Mouse (Mus musculus) limb, embryonic 15.5 days (tissue): ENCODE data around the gene Ooep. TPM values are rescaled to one million over a fixed set of nuclear protein-coding genes. Genes with fewer than 3 reads are reported as not detected.
"Not testable (repeated sequence)": the region's sequence is repeated elsewhere in the genome, so short reads cannot be mapped to it uniquely, and the experiment has no call there.

ENCODE experiments used
- ATAC-seq: fragments of 200-750 bp; cut with Nextera tagmentation; 2 replicates; pipeline ENCODE4 v1.8.0; 2017; ENCODE audit warnings: low read depth, moderate TSS enrichment; ENCODE audit not compliant: insufficient number of reproducible peaks, low FRiP score, low TSS enrichment
- H3K27ac ChIP-seq: fragments of 300-500 bp; sonication (generic); 2 replicates; pipeline ENCODE4 v1.5.1; 2015; ENCODE audit warnings: moderate library complexity, mild to moderate bottlenecking, inconsistent platforms
- H3K27me3 ChIP-seq: fragments of 300-500 bp; sonication (generic); 2 replicates; pipeline ENCODE4 v1.6.1; 2015; ENCODE audit warnings: inconsistent platforms
- H3K36me3 ChIP-seq: fragments of 300-500 bp; sonication (generic); 2 replicates; pipeline ENCODE4 v1.6.1; 2015; ENCODE audit warnings: inconsistent platforms
- H3K4me1 ChIP-seq: fragments of 300-500 bp; sonication (generic); 2 replicates; pipeline ENCODE4 v1.6.1; 2015; ENCODE audit warnings: inconsistent platforms
- H3K4me2 ChIP-seq: fragments of 300-500 bp; sonication (generic); 2 replicates; pipeline ENCODE4 v1.6.1; 2015; ENCODE audit warnings: mild to moderate bottlenecking, inconsistent platforms
- H3K4me3 ChIP-seq: fragments of 300-500 bp; sonication (generic); 2 replicates; pipeline ENCODE4 v1.5.1; 2015; ENCODE audit warnings: mild to moderate bottlenecking, inconsistent platforms
- H3K9ac ChIP-seq: fragments of 300-500 bp; sonication (generic); 2 replicates; pipeline ENCODE4 v1.6.1; 2015; ENCODE audit warnings: inconsistent platforms
- H3K9me3 ChIP-seq: fragments of 300-500 bp; sonication (generic); 2 replicates; pipeline ENCODE4 v1.6.1; 2016; ENCODE audit warnings: inconsistent platforms
- WGBS: fragments of 180-500 bp; shearing (Covaris S2); methylation state at CpG from one replicate; pipeline ENCODE4 v1.1.7; 2015; 5-methylcytosine and 5-hydroxymethylcytosine counted together
- polyA plus RNA-seq: library from polyadenylated mRNA; unstranded; fragments of >200 nt; fragmentation: Nextera tagmentation; extraction: Ambion mirVana; gene quantifications from 2 replicates; pipeline ENCODE4 v1.2.1, GENCODE M21; 2015

Gene Ooep
- polyA plus RNA-seq, 1 experiment from 2014 or later, result 3.4 TPM

GRCm38 (mm10) chr9:78364701-78365100, 13.8 kb downstream of the Ooep start:
- Histone ChIP-seq H3K36me3 (no peaks in the 10 kb centered on the region), H3K27me3 (no peaks in the 10 kb centered on the region)

GRCm38 (mm10) chr9:78363374-78363773, 15.2 kb downstream of the Ooep start:
- no peak overlapping the region for H3K4me2 ChIP-seq
- no peak overlapping the region for H3K27ac ChIP-seq
- no peaks in the 10 kb centered on the region for H3K36me3 ChIP-seq
- H3K4me3 ChIP-seq, result no peak overlapping the region
- no peaks in the 10 kb centered on the region for H3K9me3 ChIP-seq
- no peaks in the 10 kb centered on the region for H3K4me1 ChIP-seq
- 49% methylated on average over 6 of the region's 6 CpGs for WGBS
- ATAC-seq, result no peak
- no peaks in the 10 kb centered on the region for H3K27me3 ChIP-seq
- H3K9ac ChIP-seq, result no peak overlapping the region

More at GRCm38 (mm10) chr9:78364701-78365100, 13.8 kb downstream of the Ooep start:
- ATAC-seq, result no peak
- no peak overlapping the region for H3K9ac ChIP-seq
- 91% methylated on average over 6 of the region's 6 CpGs for WGBS
- no peak overlapping the region for H3K27ac ChIP-seq
- H3K4me2 ChIP-seq, result no peak overlapping the region
- no peak overlapping the region for H3K4me3 ChIP-seq
- H3K4me1 ChIP-seq, result no peaks in the 10 kb centered on the region
- H3K9me3 ChIP-seq, result no peaks in the 10 kb centered on the region

- Histone ChIP-seq H3K4me2 (no peak overlapping the region), H3K36me3 (no peaks in the 10 kb centered on the region), H3K9me3 (no peaks in the 10 kb centered on the region), H3K27me3 (no peaks in the 10 kb centered on the region), H3K27ac (no peak overlapping the region), H3K4me1 (no peaks in the 10 kb centered on the region), H3K9ac (no peak overlapping the region), H3K4me3 (no peak overlapping the region)
- WGBS, result 53% methylated on average over 2 of the region's 2 CpGs
- ATAC-seq, result no peak
Observed at GRCm38 (mm10) chr9:78360484-78360872, 18.0 kb downstream of the Ooep start.

GRCm38 (mm10) chr9:78359750-78360483, 18.6 kb downstream of the Ooep start:
- no peaks in the 10 kb centered on the region for H3K36me3 ChIP-seq
- no peak overlapping the region for H3K27ac ChIP-seq
- WGBS, result 75% methylated on average over 6 of the region's 6 CpGs
- no peaks in the 10 kb centered on the region for H3K4me1 ChIP-seq
- no peak for ATAC-seq
- no peak overlapping the region for H3K9ac ChIP-seq
- no peak overlapping the region for H3K4me2 ChIP-seq
- no peaks in the 10 kb centered on the region for H3K27me3 ChIP-seq
- no peak overlapping the region for H3K4me3 ChIP-seq
- no peaks in the 10 kb centered on the region for H3K9me3 ChIP-seq

GRCm38 (mm10) chr9:78358053-78358452, 20.5 kb downstream of the Ooep start:
- Histone ChIP-seq H3K9ac (no peak overlapping the region), H3K27ac (no peak overlapping the region), H3K4me2 (no peak overlapping the region), H3K9me3 (no peaks in the 10 kb centered on the region), H3K27me3 (no peaks in the 10 kb centered on the region), H3K36me3 (no peaks in the 10 kb centered on the region), H3K4me1 (no peaks in the 10 kb centered on the region), H3K4me3 (no peak overlapping the region)
- 0 out of 2 replicates have a peak, but pooled peaks have one; percentile 30 for ATAC-seq
- WGBS, result 11% methylated on average over 9 of the region's 9 CpGs

- H3K4me3 ChIP-seq, result no peak within 1 kb of the TSS
- H3K4me1 ChIP-seq, result no peaks in the 10 kb centered on the region
- ATAC-seq, result no peak
- H3K4me2 ChIP-seq, result no peak within 1 kb of the TSS
- H3K27me3 ChIP-seq, result no peaks in the 10 kb centered on the region
- no peaks in the 10 kb centered on the region for H3K9me3 ChIP-seq
- no peaks in the 10 kb centered on the region for H3K36me3 ChIP-seq
- no peak within 1 kb of the TSS for H3K27ac ChIP-seq
- no peak within 1 kb of the TSS for H3K9ac ChIP-seq
- WGBS, result 86% methylated on average over 8 of the region's 8 CpGs
Observed at GRCm38 (mm10) chr9:78355611-78356010, 22.9 kb downstream of the Ooep start, which contains the start of gene Gsta2. TSS of gene Gsta2 (minus strand) at chr9:78355788.

GRCm38 (mm10) chr9:78354665-78355578, 23.6 kb downstream of the Ooep start:
- no peak for ATAC-seq
- H3K27ac ChIP-seq, result no peak overlapping the region
- no peaks in the 10 kb centered on the region for H3K9me3 ChIP-seq
- H3K27me3 ChIP-seq, result no peaks in the 10 kb centered on the region
- 69% methylated on average over 11 of the region's 11 CpGs for WGBS
- H3K36me3 ChIP-seq, result no peaks in the 10 kb centered on the region
- H3K4me1 ChIP-seq, result no peaks in the 10 kb centered on the region
- no peak overlapping the region for H3K9ac ChIP-seq
- no peak overlapping the region for H3K4me3 ChIP-seq
- H3K4me2 ChIP-seq, result no peak overlapping the region

GRCm38 (mm10) chr9:78351504-78352220, 26.9 kb downstream of the Ooep start:
- Histone ChIP-seq H3K36me3 (no peaks in the 10 kb centered on the region), H3K27ac (no peak overlapping the region), H3K4me1 (no peaks in the 10 kb centered on the region), H3K27me3 (no peaks in the 10 kb centered on the region), H3K4me3 (no peak overlapping the region), H3K9me3 (no peaks in the 10 kb centered on the region), H3K4me2 (no peak overlapping the region), H3K9ac (no peak overlapping the region)
- ATAC-seq, result no peak
- 82% methylated on average over 6 of the region's 6 CpGs for WGBS

- H3K9ac ChIP-seq, ATAC-seq, H3K36me3 ChIP-seq, H3K4me2 ChIP-seq, H3K27ac ChIP-seq, H3K27me3 ChIP-seq, H3K4me1 ChIP-seq, H3K9me3 ChIP-seq, H3K4me3 ChIP-seq: not testable (repeated sequence)
Observed at GRCm38 (mm10) chr9:78350007-78350406, 28.5 kb downstream of the Ooep start.

GRCm38 (mm10) chr9:78349141-78349540, 29.4 kb downstream of the Ooep start:
- not testable (repeated sequence) for H3K27me3 ChIP-seq, H3K27ac ChIP-seq, H3K9me3 ChIP-seq, H3K4me1 ChIP-seq, H3K36me3 ChIP-seq, H3K4me2 ChIP-seq, H3K9ac ChIP-seq, H3K4me3 ChIP-seq, ATAC-seq
- 73% methylated on average over 3 of the region's 3 CpGs for WGBS

GRCm38 (mm10) chr9:78348206-78349004, 30.1 kb downstream of the Ooep start:
- not testable (repeated sequence) for H3K4me3 ChIP-seq, H3K4me1 ChIP-seq, H3K27ac ChIP-seq, H3K4me2 ChIP-seq, H3K36me3 ChIP-seq, H3K9ac ChIP-seq, H3K9me3 ChIP-seq, H3K27me3 ChIP-seq, ATAC-seq
- WGBS, result 60% methylated on average over 6 of the region's 6 CpGs
